Mouse (Mus musculus) embryonic facial prominence, embryonic 14.5 days (tissue): ENCODE measurements around the gene Als2cr12. TPM values are rescaled to one million over a fixed set of nuclear protein-coding genes. Genes with fewer than 3 reads are reported as not detected.

Experiments used
- ATAC-seq: fragments of 200-750 bp; cut with Nextera tagmentation; 2 replicates; pipeline ENCODE4 v1.8.0; 2017; ENCODE audit warnings: low read depth, moderate number of reproducible peaks, moderate TSS enrichment
- DNase-seq: peaks from one replicate; pipeline ENCODE4 v3.0.0-alpha.2; 2015; ENCODE audit warnings: low spot score
- H3K27ac ChIP-seq: fragments of 300-500 bp; sonication (generic); replicated peaks from 2 replicates; pipeline ENCODE4 v1.5.1; 2014; ENCODE audit warnings: low read depth, mild to moderate bottlenecking, low read length, moderate library complexity
- H3K27me3 ChIP-seq: fragments of 300-500 bp; sonication (generic); replicated peaks from 2 replicates; pipeline ENCODE4 v1.6.1; 2014; ENCODE audit warnings: low read length; ENCODE audit not compliant: control insufficient read depth, insufficient read depth
- H3K36me3 ChIP-seq: fragments of 300-500 bp; sonication (generic); 2 replicates; pipeline ENCODE4 v1.6.1; 2014; ENCODE audit warnings: low read length, mixed read lengths; ENCODE audit not compliant: control insufficient read depth, insufficient read depth
- H3K4me1 ChIP-seq: fragments of 300-500 bp; sonication (generic); 2 replicates; pipeline ENCODE4 v1.6.1; 2014; ENCODE audit warnings: antibody characterized with exemption, low read length; ENCODE audit not compliant: control insufficient read depth, insufficient read depth
- H3K4me2 ChIP-seq: fragments of 300-500 bp; sonication (generic); 2 replicates; pipeline ENCODE4 v1.6.1; 2014; ENCODE audit warnings: low read depth, mild to moderate bottlenecking, low read length, moderate library complexity, mixed read lengths
- H3K4me3 ChIP-seq: fragments of 300-500 bp; sonication (generic); 2 replicates; pipeline ENCODE4 v1.5.1; 2014; ENCODE audit warnings: low read depth, mild to moderate bottlenecking, low read length
- H3K9ac ChIP-seq: fragments of 300-500 bp; sonication (generic); 2 replicates; pipeline ENCODE4 v1.6.1; 2014; ENCODE audit warnings: low read depth, mild to moderate bottlenecking, low read length, moderate library complexity, mixed read lengths
- H3K9me3 ChIP-seq: fragments of 300-500 bp; sonication (generic); 2 replicates; pipeline ENCODE4 v1.6.1; 2016; ENCODE audit warnings: low read length; ENCODE audit not compliant: control insufficient read depth
- WGBS: fragments of 180-500 bp; shearing (Covaris S2); extraction: QIAGEN DNeasy Blood & Tissue Kit; methylation state at CpG from one replicate; pipeline ENCODE4 v1.1.7; 2014; 5-methylcytosine and 5-hydroxymethylcytosine counted together
- polyA plus RNA-seq: library from polyadenylated mRNA; unstranded; fragments of >200 nt; fragmentation: Nextera tagmentation; extraction: Ambion mirVana; gene quantifications from 2 replicates; pipeline ENCODE4 v1.2.1, GENCODE M21; 2014

Gene Als2cr12
- polyA plus RNA-seq, 1 experiment from 2014 or later: 0.13 TPM

DNA sequence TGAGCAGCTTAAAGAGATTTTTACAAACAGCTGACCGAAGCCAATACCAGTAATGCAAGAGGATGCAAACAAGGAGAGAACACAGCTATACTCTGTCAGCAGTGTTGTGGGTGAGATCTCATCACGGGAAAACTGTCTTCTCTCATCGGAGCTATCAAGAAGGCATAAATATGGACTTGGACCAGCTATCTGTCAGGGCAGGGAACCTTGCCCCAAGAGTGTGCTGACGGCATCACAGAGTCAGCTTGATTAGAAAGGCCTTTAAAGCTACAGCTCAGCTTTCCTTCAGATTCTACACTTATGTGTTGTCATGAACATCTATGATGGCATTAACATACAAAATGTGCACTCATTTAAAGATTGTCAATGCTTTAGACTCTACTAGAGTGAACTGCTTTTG lies 93.1 kb downstream of the Als2cr12 start:
- Histone ChIP-seq H3K36me3 (no peaks in the 10 kb centered on the region), H3K27ac (no peak overlapping the region), H3K4me2 (no peak overlapping the region), H3K9ac (no peak overlapping the region), H3K4me1 (no peaks in the 10 kb centered on the region), H3K4me3 (no peak overlapping the region), H3K27me3 (no peaks in the 10 kb centered on the region), H3K9me3 (no peaks in the 10 kb centered on the region)
- DNase-seq (no peak), ATAC-seq (no peak)
- 71% methylated on average over 4 of the region's 4 CpGs for WGBS

Other genes starting within 250 kb of the Als2cr12 start
- gene Orc2, start 190.9 kb downstream of the Als2cr12 start, polyA plus RNA-seq: 31.6 and 32.5 TPM in 2 replicates
- gene Fam126b, start 109.7 kb downstream of the Als2cr12 start, polyA plus RNA-seq: 8.0 and 8.4 TPM in 2 replicates
- 160 and 176 TPM in 2 replicates for gene Ndufb3, start 109.6 kb downstream of the Als2cr12 start, polyA plus RNA-seq
- 32.4 and 33.9 TPM in 2 replicates for gene Cflar, start 15.5 kb upstream of the Als2cr12 start, polyA plus RNA-seq
- gene Casp8, start 99.4 kb upstream of the Als2cr12 start, polyA plus RNA-seq: 23.3 and 24.2 TPM in 2 replicates